Mouse (Mus musculus) liver, embryonic 12.5 days (tissue): ENCODE measurements around the gene Ralgds. TPM values are rescaled to one million over a fixed set of nuclear protein-coding genes. Genes with fewer than 3 reads are reported as not detected.
"Not testable (repeated sequence)": the region's sequence is repeated elsewhere in the genome, so short reads cannot be mapped to it uniquely, and the experiment has no call there.

Experiments
- ATAC-seq: fragments of 200-750 bp; cut with Nextera tagmentation; 2 replicates; pipeline ENCODE4 v1.8.0; 2017; ENCODE audit warnings: moderate number of reproducible peaks, mild to moderate bottlenecking, moderate library complexity
- H3K27ac ChIP-seq: fragments of 300-500 bp; sonication (generic); 2 replicates; pipeline ENCODE4 v1.5.1; 2016; ENCODE audit warnings: mild to moderate bottlenecking
- H3K27me3 ChIP-seq: fragments of 300-500 bp; sonication (generic); replicated peaks from 2 replicates; pipeline ENCODE4 v1.6.1; 2016; ENCODE audit warnings: mild to moderate bottlenecking, moderate library complexity
- H3K36me3 ChIP-seq: fragments of 300-500 bp; sonication (generic); 2 replicates; pipeline ENCODE4 v1.6.1; 2016; ENCODE audit warnings: mild to moderate bottlenecking, moderate library complexity
- H3K4me1 ChIP-seq: fragments of 300-500 bp; sonication (generic); 2 replicates; pipeline ENCODE4 v1.6.1; 2016
- H3K4me2 ChIP-seq: fragments of 300-500 bp; sonication (generic); 2 replicates; pipeline ENCODE4 v1.6.1; 2016; ENCODE audit warnings: mild to moderate bottlenecking, moderate library complexity
- H3K4me3 ChIP-seq: fragments of 300-500 bp; sonication (generic); 2 replicates; pipeline ENCODE4 v1.5.1; 2016; ENCODE audit warnings: mild to moderate bottlenecking, moderate library complexity
- H3K9ac ChIP-seq: fragments of 300-500 bp; sonication (generic); 2 replicates; pipeline ENCODE4 v1.6.1; 2016; ENCODE audit warnings: mild to moderate bottlenecking, moderate library complexity
- H3K9me3 ChIP-seq: fragments of 300-500 bp; sonication (generic); replicated peaks from 2 replicates; pipeline ENCODE4 v1.6.1; 2016; ENCODE audit warnings: mild to moderate bottlenecking, moderate library complexity
- whole genome bisulfite sequencing: fragments of 180-500 bp; shearing (Covaris S2); methylation state at CpG from one replicate; pipeline ENCODE4 v1.1.7; 2016; ENCODE audit not compliant: insufficient replicate concordance; 5-methylcytosine and 5-hydroxymethylcytosine counted together
- polyA plus RNA-seq: library from polyadenylated mRNA; unstranded; fragments of >200 nt; fragmentation: Nextera tagmentation; extraction: Ambion mirVana; gene quantifications from 2 replicates; pipeline ENCODE4 v1.2.1, GENCODE M21; 2016

The Ralgds gene
- polyA plus RNA-seq, 1 experiment from 2014 or later = 4.3 TPM

DNA sequence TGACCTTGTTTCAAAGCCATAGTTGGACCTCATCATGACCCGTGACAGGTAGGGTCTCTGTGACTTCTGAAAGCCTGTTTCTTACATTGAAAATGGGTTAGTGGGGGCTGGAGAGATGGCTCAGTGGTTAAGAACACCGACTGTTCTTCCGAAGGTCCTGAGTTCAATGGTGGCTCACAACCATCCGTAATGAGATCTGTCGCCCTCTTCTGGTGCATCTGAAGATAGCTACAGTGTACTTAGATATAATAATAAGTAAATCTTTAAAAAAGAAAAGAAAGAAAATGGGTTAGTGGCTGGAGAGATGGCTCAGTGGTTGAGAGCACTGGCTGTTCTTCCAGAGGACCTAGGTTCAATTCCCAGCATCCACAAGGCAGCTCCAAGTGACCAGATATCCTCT lies 1.3 kb upstream of the Ralgds start:
- 32% methylated on average over 5 of the region's 5 CpGs for WGBS
- ATAC-seq = not testable (repeated sequence)

GRCm38 (mm10) chr2:28513431-28514370 lies 776 bp downstream of the Ralgds start:
- peak overlapping the region; percentile 78 for H3K4me2 ChIP-seq
- peaks cover 65% of the 10 kb centered on the region for H3K27me3 ChIP-seq
- 7% methylated on average over 47 of the region's 47 CpGs for WGBS
- peak; percentile 6; the same call in 1 of the 2 replicates for ATAC-seq
- H3K4me1 ChIP-seq = peaks cover 21% of the 10 kb centered on the region
- H3K27ac ChIP-seq = no peak overlapping the region
- H3K36me3 ChIP-seq = no peaks in the 10 kb centered on the region
- no peaks in the 10 kb centered on the region for H3K9me3 ChIP-seq
- H3K4me3 ChIP-seq = peak overlapping the region; percentile 55
- H3K9ac ChIP-seq = peak overlapping the region; percentile 54

More for the DNA sequence above, 1.3 kb upstream of the Ralgds start:
- not testable (repeated sequence) for H3K36me3 ChIP-seq, H3K4me3 ChIP-seq, H3K27ac ChIP-seq, H3K4me2 ChIP-seq, H3K9ac ChIP-seq, H3K9me3 ChIP-seq
- peaks cover 65% of the 10 kb centered on the region for H3K27me3 ChIP-seq
- H3K4me1 ChIP-seq = peaks cover 21% of the 10 kb centered on the region

DNA sequence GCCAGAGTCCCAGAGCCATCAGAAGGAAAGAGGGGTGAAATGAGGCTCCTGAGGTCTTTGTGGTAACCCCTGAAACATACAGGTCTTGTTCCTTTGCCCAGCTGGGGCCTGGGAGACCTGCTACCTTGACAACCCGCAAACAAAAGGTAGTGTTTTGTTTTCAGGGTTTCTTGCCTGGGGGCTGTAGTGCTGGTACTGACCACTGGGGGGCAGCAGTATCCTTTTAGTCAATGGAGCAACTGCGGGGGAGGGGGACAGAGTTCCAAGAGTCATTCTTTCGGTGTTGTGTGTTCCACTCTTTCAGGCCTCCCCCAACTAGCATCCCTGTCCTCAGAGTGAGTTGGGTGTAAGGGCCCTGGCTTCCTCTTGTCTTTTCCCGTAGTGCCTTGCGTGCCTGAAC lies 1.6 kb downstream of the Ralgds start:
- Histone ChIP-seq H3K4me2 (peak overlapping the region; percentile 78), H3K4me3 (no peak overlapping the region), H3K27me3 (peaks cover 61% of the 10 kb centered on the region), H3K4me1 (peaks cover 21% of the 10 kb centered on the region), H3K27ac (no peak overlapping the region), H3K9me3 (no peaks in the 10 kb centered on the region), H3K36me3 (no peaks in the 10 kb centered on the region), H3K9ac (no peak overlapping the region)
- no peak for ATAC-seq
- 11% methylated on average over 5 of the region's 5 CpGs for WGBS

DNA sequence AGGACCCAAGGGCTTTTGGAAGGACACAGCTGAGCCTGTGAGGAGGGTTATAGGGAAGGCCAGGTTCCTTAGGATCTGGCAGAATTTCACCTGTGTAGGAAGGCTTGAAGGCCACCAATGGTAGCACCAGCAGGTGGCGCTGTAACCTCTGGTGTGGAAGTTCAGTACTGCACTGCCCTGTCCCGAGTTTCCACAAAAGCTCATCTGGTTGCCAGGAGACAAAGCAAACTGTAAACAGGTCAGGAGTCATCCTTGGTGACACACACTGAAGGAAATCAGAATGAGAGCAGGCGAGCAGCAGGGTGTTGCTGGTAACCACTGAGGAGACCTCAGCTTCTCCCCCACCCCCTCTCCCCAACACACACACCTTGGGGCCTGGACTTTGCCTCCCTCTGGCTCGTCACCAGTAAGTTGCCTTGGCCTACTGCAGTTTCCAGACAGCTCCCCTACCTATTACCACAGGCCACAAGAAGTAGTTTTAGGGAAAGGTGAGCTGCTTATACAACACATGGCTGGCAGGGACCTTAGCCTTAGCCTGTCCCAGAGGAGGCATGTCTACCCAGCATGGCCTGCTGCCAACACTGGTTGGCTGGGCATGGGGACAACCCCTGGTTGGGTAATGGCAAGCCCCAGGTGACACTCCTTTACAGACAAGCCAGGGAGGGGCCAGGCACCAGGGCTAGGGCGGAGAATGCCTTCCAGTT lies 4.4 kb downstream of the Ralgds start:
- WGBS = 32% methylated on average over 5 of the region's 5 CpGs
- ATAC-seq = peak; percentile 52

DNA sequence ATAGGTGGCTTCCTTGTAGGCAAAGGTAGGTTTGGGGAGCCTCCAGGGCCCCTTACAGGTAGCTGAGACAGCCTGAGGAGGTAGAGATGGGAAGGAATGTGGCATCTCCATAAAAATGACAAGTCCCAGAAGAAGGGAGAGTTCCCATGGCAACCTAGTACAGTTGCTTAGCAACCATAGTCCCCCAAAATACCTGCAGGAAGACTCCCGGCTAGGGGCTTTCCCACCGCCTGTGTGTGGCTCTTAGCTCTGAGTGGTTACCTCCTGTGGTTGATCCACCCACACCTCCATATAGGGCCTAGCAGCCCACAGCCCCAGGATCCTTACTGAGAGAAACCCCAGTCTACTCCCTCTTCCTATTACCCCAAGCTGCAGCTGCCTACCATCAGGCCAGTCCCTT lies 5.3 kb downstream of the Ralgds start:
- 75% methylated on average over 2 of the region's 2 CpGs for WGBS
- H3K4me2 ChIP-seq = no peak overlapping the region
- H3K4me3 ChIP-seq = no peak overlapping the region
- peaks cover 15% of the 10 kb centered on the region for H3K4me1 ChIP-seq
- H3K27ac ChIP-seq = no peak overlapping the region
- no peak for ATAC-seq
- peaks cover 25% of the 10 kb centered on the region for H3K27me3 ChIP-seq
- no peaks in the 10 kb centered on the region for H3K36me3 ChIP-seq
- H3K9me3 ChIP-seq = no peaks in the 10 kb centered on the region
- H3K9ac ChIP-seq = no peak overlapping the region

More for the DNA sequence above, 4.4 kb downstream of the Ralgds start:
- no peak overlapping the region for H3K27ac ChIP-seq
- H3K9ac ChIP-seq = no peak overlapping the region
- no peak overlapping the region for H3K4me2 ChIP-seq
- H3K4me1 ChIP-seq = peaks cover 21% of the 10 kb centered on the region
- H3K27me3 ChIP-seq = peaks cover 34% of the 10 kb centered on the region
- H3K4me3 ChIP-seq = no peak overlapping the region
- H3K36me3 ChIP-seq = no peaks in the 10 kb centered on the region
- H3K9me3 ChIP-seq = no peaks in the 10 kb centered on the region

DNA sequence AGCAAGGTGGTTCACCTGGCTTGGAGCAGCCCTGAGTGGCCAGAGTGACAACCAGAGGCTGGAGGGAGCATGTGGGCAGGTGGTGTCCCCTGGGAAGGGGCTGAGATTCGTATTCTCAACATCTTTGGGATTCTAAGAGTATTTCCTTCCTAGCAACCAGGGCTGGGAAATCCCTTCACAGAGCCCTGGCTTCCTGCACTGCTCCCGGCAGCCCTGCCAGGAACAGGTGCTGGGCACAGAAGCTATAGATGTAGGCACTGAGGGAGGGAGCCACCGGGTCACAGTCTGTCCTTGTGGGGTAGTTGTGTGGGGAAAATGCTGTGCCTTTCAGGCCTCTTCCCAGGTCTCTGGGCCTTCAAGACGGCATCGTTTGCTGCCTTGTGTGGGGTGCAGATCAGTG lies 7.7 kb downstream of the Ralgds start:
- 63% methylated on average over 5 of the region's 5 CpGs for WGBS
- H3K4me2 ChIP-seq = no peak overlapping the region
- peaks cover 17% of the 10 kb centered on the region for H3K4me1 ChIP-seq
- H3K27ac ChIP-seq = no peak overlapping the region
- no peak overlapping the region for H3K4me3 ChIP-seq
- no peak overlapping the region for H3K9ac ChIP-seq
- H3K36me3 ChIP-seq = no peaks in the 10 kb centered on the region
- ATAC-seq = no peak
- no peaks in the 10 kb centered on the region for H3K9me3 ChIP-seq
- H3K27me3 ChIP-seq = 0 out of 2 replicates have a peak, but pooled peaks cover 4% of the 10 kb centered on the region

DNA sequence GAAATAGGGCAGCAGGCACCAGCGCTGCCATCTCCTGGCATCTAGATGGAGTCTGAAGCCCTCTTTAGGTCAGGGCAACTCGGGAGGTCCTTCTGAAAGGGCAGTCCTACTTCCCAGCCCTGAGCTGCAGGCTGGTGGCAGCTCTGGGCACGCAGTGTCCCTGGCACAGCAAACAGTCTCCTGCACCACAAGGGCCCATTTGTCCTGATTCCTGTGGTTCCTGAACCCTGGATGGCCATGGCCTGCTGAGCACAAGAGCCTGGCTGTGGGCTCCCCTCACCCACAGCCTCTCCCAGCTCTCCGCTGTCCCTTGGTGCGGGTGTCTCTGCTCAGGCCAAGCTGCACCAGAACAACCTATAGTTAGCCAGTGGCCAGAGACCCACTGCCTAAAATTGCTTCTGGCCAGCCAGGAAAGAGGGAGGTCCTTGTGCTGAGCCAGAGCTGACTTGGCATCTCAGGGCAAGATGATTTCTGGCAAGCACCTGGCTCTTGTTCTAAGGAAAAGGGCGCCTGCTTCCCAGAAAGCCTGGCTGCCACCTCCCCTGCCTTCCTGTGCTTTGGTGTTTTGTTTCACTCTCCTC lies 8.7 kb downstream of the Ralgds start:
- no peak overlapping the region for H3K27ac ChIP-seq
- no peak overlapping the region for H3K4me2 ChIP-seq
- 67% methylated on average over 6 of the region's 6 CpGs for WGBS
- no peak overlapping the region for H3K4me3 ChIP-seq
- no peak for ATAC-seq
- H3K9me3 ChIP-seq = no peaks in the 10 kb centered on the region
- peaks cover 28% of the 10 kb centered on the region for H3K4me1 ChIP-seq
- H3K27me3 ChIP-seq = no peaks in the 10 kb centered on the region
- no peak overlapping the region for H3K9ac ChIP-seq
- no peaks in the 10 kb centered on the region for H3K36me3 ChIP-seq

DNA sequence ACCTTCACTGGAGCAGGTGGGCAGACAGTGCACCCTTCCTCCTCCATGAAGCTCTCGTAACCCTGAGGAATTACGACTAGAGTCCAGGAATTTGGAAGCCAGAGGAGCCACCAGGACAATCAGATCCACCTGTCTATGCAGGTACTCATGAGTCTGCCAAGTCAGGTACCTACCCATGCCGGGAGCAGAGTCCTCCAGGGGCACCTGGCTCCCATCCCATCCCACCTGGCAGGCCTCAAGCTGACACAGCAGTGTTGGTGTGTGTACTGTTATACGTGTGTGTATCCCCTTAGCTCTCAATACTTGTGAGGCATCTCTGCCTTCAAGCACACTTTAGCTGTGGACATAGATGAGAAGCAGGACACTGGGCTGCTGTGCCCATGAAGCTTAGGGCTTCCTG lies 9.2 kb downstream of the Ralgds start:
- H3K27ac ChIP-seq = no peak overlapping the region

GRCm38 (mm10) chr2:28523643-28524117 lies 10.8 kb downstream of the Ralgds start:
- Histone ChIP-seq H3K9ac (no peak overlapping the region), H3K36me3 (no peaks in the 10 kb centered on the region), H3K27me3 (no peaks in the 10 kb centered on the region), H3K27ac (no peak overlapping the region), H3K4me2 (no peak overlapping the region), H3K9me3 (no peaks in the 10 kb centered on the region), H3K4me1 (peaks cover 31% of the 10 kb centered on the region), H3K4me3 (no peak overlapping the region)
- 55% methylated on average over 5 of the region's 5 CpGs for WGBS
- peak; percentile 51 for ATAC-seq

More for the DNA sequence above, 9.2 kb downstream of the Ralgds start:
- Histone ChIP-seq H3K4me1 (peaks cover 31% of the 10 kb centered on the region), H3K36me3 (no peaks in the 10 kb centered on the region), H3K9me3 (no peaks in the 10 kb centered on the region), H3K27me3 (no peaks in the 10 kb centered on the region), H3K4me3 (no peak overlapping the region), H3K9ac (no peak overlapping the region), H3K4me2 (no peak overlapping the region)
- no peak for ATAC-seq
- 70% methylated on average over 4 of the region's 4 CpGs for WGBS

DNA sequence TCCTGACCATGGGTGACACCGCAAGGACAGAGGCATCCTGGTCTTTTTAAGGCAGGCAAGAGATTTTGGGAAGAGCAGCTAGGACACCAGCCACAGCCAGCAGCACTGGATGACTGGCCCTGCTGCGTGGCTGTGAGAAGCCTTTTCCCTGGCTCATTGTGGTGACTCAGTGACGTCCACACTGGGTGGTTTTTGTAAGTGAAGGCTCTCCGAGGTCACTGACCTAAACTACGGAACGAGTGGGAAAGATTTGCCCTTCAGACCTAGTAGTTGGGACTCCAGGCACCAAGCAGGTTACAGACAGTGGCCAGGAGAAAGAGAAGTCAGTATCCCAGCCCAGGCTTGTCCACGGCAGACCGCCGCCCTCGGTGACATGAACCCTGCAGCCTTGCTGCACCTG lies 11.5 kb downstream of the Ralgds start:
- WGBS = 73% methylated on average over 10 of the region's 10 CpGs
- H3K27ac ChIP-seq = peak overlapping the region; percentile 38; the same call in 1 of the 2 replicates
- no peak overlapping the region for H3K4me3 ChIP-seq

GRCm38 (mm10) chr2:28525219-28525942 lies 12.5 kb downstream of the Ralgds start:
- Histone ChIP-seq H3K36me3 (no peaks in the 10 kb centered on the region), H3K9ac (no peak overlapping the region), H3K4me1 (peaks cover 31% of the 10 kb centered on the region), H3K4me3 (no peak overlapping the region), H3K27ac (peak overlapping the region; percentile 63), H3K27me3 (no peaks in the 10 kb centered on the region), H3K4me2 (peak overlapping the region; percentile 21; the same call in 1 of the 2 replicates), H3K9me3 (no peaks in the 10 kb centered on the region)
- peak; percentile 80 for ATAC-seq
- WGBS = 22% methylated on average over 11 of the region's 11 CpGs

More for the DNA sequence above, 11.5 kb downstream of the Ralgds start:
- no peak for ATAC-seq
- H3K9me3 ChIP-seq = no peaks in the 10 kb centered on the region
- no peaks in the 10 kb centered on the region for H3K36me3 ChIP-seq
- no peak overlapping the region for H3K4me2 ChIP-seq
- no peak overlapping the region for H3K9ac ChIP-seq
- no peaks in the 10 kb centered on the region for H3K27me3 ChIP-seq
- H3K4me1 ChIP-seq = peaks cover 31% of the 10 kb centered on the region
